Mouse (Mus musculus) midbrain, embryonic 10.5 days (tissue): Measurements from ENCODE around the gene Adgrg5. TPM values are rescaled to one million over a fixed set of nuclear protein-coding genes. Genes with fewer than 3 reads are reported as not detected.

ENCODE experiments used
- DNase-seq: peaks from one replicate; pipeline ENCODE4 v3.0.0-alpha.2; 2017; ENCODE audit warnings: low spot score
- H3K27ac ChIP-seq: fragments of 300-500 bp; sonication (generic); replicated peaks from 2 replicates; pipeline ENCODE4 v1.5.1; 2016; ENCODE audit warnings: mild to moderate bottlenecking
- H3K27me3 ChIP-seq: fragments of 300-500 bp; sonication (generic); 2 replicates; pipeline ENCODE4 v1.6.1; 2016; ENCODE audit warnings: low read depth, mild to moderate bottlenecking; ENCODE audit not compliant: poor library complexity, severe bottlenecking
- H3K36me3 ChIP-seq: fragments of 300-500 bp; sonication (generic); 2 replicates; pipeline ENCODE4 v1.6.1; 2016; ENCODE audit warnings: mild to moderate bottlenecking, moderate library complexity
- H3K4me1 ChIP-seq: fragments of 300-500 bp; sonication (generic); 2 replicates; pipeline ENCODE4 v1.6.1; 2016
- H3K4me3 ChIP-seq: fragments of 300-500 bp; sonication (generic); 2 replicates; pipeline ENCODE4 v1.5.1; 2016; ENCODE audit warnings: mild to moderate bottlenecking, moderate library complexity
- H3K9me3 ChIP-seq: fragments of 300-500 bp; sonication (generic); replicated peaks from 2 replicates; pipeline ENCODE4 v1.6.1; 2016; ENCODE audit warnings: mild to moderate bottlenecking
- WGBS: fragments of 180-500 bp; shearing (Covaris S2); methylation state at CpG from one replicate; pipeline ENCODE4 v1.1.7; 2016; 5-methylcytosine and 5-hydroxymethylcytosine counted together
- polyA plus RNA-seq: library from polyadenylated mRNA; unstranded; fragments of >200 nt; fragmentation: Nextera tagmentation; extraction: Ambion mirVana; gene quantifications from 2 replicates; pipeline ENCODE4 v1.2.1, GENCODE M21; 2016

Adgrg5 gene
- polyA plus RNA-seq = 0.36 and 0.74 TPM in 2 replicates

DNA sequence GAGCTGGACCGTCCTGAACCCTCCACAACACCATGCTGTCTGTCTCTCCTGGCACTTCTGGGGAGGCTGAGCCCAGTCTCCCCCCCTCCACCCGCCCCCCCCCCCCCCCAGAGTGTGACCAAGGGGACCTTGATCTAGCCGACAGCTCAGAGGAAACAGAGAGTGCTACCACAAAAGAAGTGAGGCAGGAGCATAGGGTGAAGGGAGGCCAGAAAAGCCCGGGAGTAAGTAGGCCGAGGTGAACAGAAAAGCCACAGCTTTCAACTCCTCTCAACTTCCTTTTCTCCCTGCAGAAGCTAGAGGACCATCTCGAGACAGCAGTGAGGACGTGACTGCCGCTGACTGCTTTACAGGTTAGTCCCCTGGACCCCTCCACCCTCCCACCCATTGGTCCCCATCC, at the start of gene Adgrg5:
Adgrg5 (plus strand) TSS at position 290 of the 400 bp plus-strand sequence.
- Histone ChIP-seq H3K27ac (peak within 1 kb of the TSS; percentile 42; the same call in 1 of the 2 replicates), H3K4me3 (no peak within 1 kb of the TSS), H3K27me3 (peaks cover 17% of the 10 kb centered on the region), H3K36me3 (no peaks in the 10 kb centered on the region), H3K9me3 (no peaks in the 10 kb centered on the region), H3K4me1 (peaks cover 18% of the 10 kb centered on the region)
- DNase-seq = no peak
- 47% methylated on average over 8 of the region's 8 CpGs for WGBS

GRCm38 (mm10) chr8:94874358-94874757, 49.1 kb upstream of the Adgrg5 start:
- H3K27me3 ChIP-seq = peaks cover 77% of the 10 kb centered on the region

DNA sequence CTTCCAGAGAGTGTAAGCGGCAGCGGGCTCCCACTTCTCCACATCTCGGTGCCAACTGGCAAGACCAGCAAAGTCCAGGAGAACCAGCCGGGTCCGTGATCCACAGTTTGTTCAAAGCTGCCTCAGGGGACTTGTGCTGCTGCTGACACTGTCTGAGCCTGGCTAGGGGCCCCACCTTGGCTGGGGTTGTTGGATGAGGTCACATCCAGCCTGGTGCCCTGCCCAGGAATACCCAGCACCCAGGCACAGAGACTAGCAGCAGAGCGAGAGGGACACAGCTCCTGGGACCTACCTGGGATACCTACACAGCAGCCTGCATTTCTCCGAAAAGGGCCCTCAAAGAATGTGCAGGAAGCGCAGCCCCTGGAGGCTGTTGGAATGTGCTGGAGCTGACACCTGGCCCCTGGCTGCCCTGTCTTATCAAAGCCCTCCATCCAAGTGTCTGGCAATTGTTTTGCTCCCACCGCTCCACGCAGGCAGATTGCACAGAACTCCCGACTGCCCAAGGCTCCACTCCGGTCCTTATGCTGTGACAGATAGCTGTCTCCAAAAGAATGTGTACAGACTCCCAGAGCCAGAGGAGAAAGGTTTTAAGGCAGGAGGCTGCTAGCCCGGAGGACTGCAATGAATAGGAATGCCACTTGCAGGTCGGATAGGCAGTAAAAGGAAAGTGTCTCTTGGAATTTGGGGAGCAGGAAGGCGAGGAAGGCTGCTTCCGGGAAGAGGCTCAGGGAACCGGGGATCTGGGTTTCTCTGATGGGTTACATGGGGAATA, 48.2 kb upstream of the Adgrg5 start:
- Histone ChIP-seq H3K9me3 (no peaks in the 10 kb centered on the region), H3K27ac (peak overlapping the region; percentile 69; the same call in 1 of the 2 replicates), H3K27me3 (peaks cover 68% of the 10 kb centered on the region), H3K36me3 (no peaks in the 10 kb centered on the region), H3K4me1 (peaks cover 52% of the 10 kb centered on the region), H3K4me3 (peak overlapping the region; percentile 69)
- DNase-seq = no peak
- WGBS = 20% methylated on average over 17 of the region's 17 CpGs

More at GRCm38 (mm10) chr8:94874358-94874757, 49.1 kb upstream of the Adgrg5 start:
- H3K36me3 ChIP-seq = no peaks in the 10 kb centered on the region
- H3K4me3 ChIP-seq = 0 out of 2 replicates have a peak overlapping the region, but pooled peaks have one; percentile 0
- WGBS = 16% methylated on average over 6 of the region's 6 CpGs
- peak; percentile 68 for DNase-seq
- peaks cover 61% of the 10 kb centered on the region for H3K4me1 ChIP-seq
- H3K27ac ChIP-seq = no peak overlapping the region
- H3K9me3 ChIP-seq = no peaks in the 10 kb centered on the region

GRCm38 (mm10) chr8:94875871-94876150, 47.7 kb upstream of the Adgrg5 start:
- peaks cover 46% of the 10 kb centered on the region for H3K4me1 ChIP-seq
- H3K4me3 ChIP-seq = peak overlapping the region; percentile 69
- peaks cover 63% of the 10 kb centered on the region for H3K27me3 ChIP-seq
- no peaks in the 10 kb centered on the region for H3K9me3 ChIP-seq
- DNase-seq = no peak
- under 1% methylated on average over 20 of the region's 20 CpGs for WGBS
- no peaks in the 10 kb centered on the region for H3K36me3 ChIP-seq
- H3K27ac ChIP-seq = peak overlapping the region; percentile 69; the same call in 1 of the 2 replicates

- 1% methylated on average over 37 of the region's 37 CpGs for WGBS
- DNase-seq = peak; percentile 90
- Histone ChIP-seq H3K9me3 (no peaks in the 10 kb centered on the region), H3K4me1 (peaks cover 42% of the 10 kb centered on the region), H3K36me3 (no peaks in the 10 kb centered on the region), H3K4me3 (peak within 1 kb of the TSS; percentile 69), H3K27me3 (peaks cover 60% of the 10 kb centered on the region), H3K27ac (peak within 1 kb of the TSS; percentile 69; the same call in 1 of the 2 replicates)
Observed at GRCm38 (mm10) chr8:94876197-94876730, 47.2 kb upstream of the Adgrg5 start, which contains the start of gene Dok4. Dok4 (minus strand) TSS chr8:94876330.

DNA sequence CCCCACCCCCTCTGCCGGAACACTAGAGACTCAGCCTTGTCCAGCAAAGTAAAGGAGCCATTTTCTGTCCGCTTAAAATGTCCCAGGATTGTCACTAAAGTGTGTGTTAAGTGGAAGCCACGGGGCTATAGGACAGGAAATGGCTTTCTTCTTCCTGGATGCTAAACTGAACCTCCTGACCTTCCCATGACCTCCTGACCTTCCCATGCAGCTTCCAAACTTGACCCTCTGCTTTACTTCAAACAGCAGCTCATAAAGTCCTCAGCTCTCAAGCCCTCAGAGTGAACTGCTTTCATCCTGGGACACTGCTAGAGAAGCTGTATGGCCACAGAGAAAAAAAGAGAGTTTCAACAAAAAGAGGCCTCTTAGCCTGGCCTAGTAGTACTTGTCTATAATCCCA, 46.7 kb upstream of the Adgrg5 start:
- H3K36me3 ChIP-seq = no peaks in the 10 kb centered on the region
- H3K27ac ChIP-seq = no peak overlapping the region
- peaks cover 55% of the 10 kb centered on the region for H3K27me3 ChIP-seq
- no peak for DNase-seq
- WGBS = 47% methylated on average over 3 of the region's 3 CpGs
- 0 out of 2 replicates have a peak overlapping the region, but pooled peaks have one; percentile 69 for H3K4me3 ChIP-seq
- peaks cover 36% of the 10 kb centered on the region for H3K4me1 ChIP-seq
- no peaks in the 10 kb centered on the region for H3K9me3 ChIP-seq

DNA sequence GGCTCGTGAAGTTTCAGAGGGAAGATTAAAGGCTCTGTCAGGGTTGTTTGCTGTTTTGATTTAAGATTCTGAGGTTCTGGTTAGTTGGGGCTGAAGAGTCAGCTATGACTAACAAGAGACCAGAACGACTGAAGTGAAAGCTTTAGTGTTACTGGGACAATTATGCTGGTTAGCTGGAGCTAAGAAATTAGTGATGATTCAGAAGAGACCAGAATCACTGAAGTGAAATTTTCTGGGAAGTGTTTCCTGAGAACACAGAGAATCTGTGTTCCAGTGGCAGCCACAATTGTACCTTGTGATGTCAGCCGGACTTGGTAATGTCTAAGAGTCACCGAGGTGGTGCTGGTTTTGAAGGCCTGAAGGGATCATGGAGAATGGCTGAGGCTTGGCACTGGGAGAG, 42.8 kb upstream of the Adgrg5 start:
- no peak overlapping the region for H3K4me3 ChIP-seq
- WGBS = 82% methylated on average over 4 of the region's 4 CpGs
- H3K27ac ChIP-seq = no peak overlapping the region
- H3K36me3 ChIP-seq = no peaks in the 10 kb centered on the region
- DNase-seq = no peak
- peaks cover 11% of the 10 kb centered on the region for H3K4me1 ChIP-seq
- H3K9me3 ChIP-seq = no peaks in the 10 kb centered on the region
- H3K27me3 ChIP-seq = peaks cover 19% of the 10 kb centered on the region

GRCm38 (mm10) chr8:94888383-94889036, 35.0 kb upstream of the Adgrg5 start:
- H3K36me3 ChIP-seq = no peaks in the 10 kb centered on the region
- H3K4me1 ChIP-seq = no peaks in the 10 kb centered on the region
- WGBS = 44% methylated on average over 14 of the region's 14 CpGs
- H3K27me3 ChIP-seq = no peaks in the 10 kb centered on the region; the same call in 1 of the 2 replicates
- H3K4me3 ChIP-seq = no peak overlapping the region
- H3K9me3 ChIP-seq = no peaks in the 10 kb centered on the region
- H3K27ac ChIP-seq = no peak overlapping the region
- DNase-seq = no peak

DNA sequence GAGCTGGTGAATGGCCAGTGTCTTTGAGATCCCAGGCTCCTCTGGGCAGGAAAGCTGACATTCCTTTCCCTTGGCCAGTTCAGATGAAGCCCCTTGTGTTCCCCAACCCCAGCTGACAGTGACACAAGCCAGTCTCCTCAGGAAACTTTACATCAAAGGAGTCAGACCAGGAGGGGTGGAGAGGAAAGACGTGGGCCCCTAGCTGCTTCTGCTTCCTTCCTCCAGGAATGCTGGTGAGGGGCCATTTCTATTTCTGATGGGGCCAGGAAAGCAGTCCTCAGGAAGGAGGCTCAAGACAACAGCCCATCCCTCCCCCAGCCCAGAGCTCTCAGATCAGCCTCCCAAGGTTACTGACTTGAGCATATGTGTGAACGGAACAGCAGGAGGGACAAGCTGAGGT, 30.6 kb upstream of the Adgrg5 start:
- Histone ChIP-seq H3K27me3 (no peaks in the 10 kb centered on the region; the same call in 1 of the 2 replicates), H3K4me3 (no peak overlapping the region), H3K4me1 (no peaks in the 10 kb centered on the region), H3K27ac (no peak overlapping the region; the same call in 1 of the 2 replicates), H3K9me3 (no peaks in the 10 kb centered on the region), H3K36me3 (no peaks in the 10 kb centered on the region)
- no peak for DNase-seq
- WGBS = 48% methylated on average over 2 of the region's 2 CpGs

- 12% methylated on average over 11 of the region's 11 CpGs for WGBS
- Histone ChIP-seq H3K9me3 (no peaks in the 10 kb centered on the region), H3K27ac (0 out of 2 replicates have a peak overlapping the region, but pooled peaks have one; percentile 23), H3K4me3 (0 out of 2 replicates have a peak overlapping the region, but pooled peaks have one; percentile 9), H3K36me3 (peaks cover 10% of the 10 kb centered on the region; the same call in 1 of the 2 replicates), H3K4me1 (peaks cover 32% of the 10 kb centered on the region), H3K27me3 (peaks cover 19% of the 10 kb centered on the region; the same call in 1 of the 2 replicates)
- no peak for DNase-seq
Observed at GRCm38 (mm10) chr8:94899262-94899661, 24.2 kb upstream of the Adgrg5 start.

GRCm38 (mm10) chr8:94900617-94901016, 22.9 kb upstream of the Adgrg5 start:
- H3K27ac ChIP-seq = peak overlapping the region; percentile 71
- 18% methylated on average over 6 of the region's 6 CpGs for WGBS

GRCm38 (mm10) chr8:94901031-94901430, 22.5 kb upstream of the Adgrg5 start:
- Histone ChIP-seq H3K9me3 (no peaks in the 10 kb centered on the region), H3K36me3 (peaks cover 25% of the 10 kb centered on the region), H3K4me3 (no peak overlapping the region; the same call in 1 of the 2 replicates), H3K4me1 (peaks cover 32% of the 10 kb centered on the region), H3K27ac (peak overlapping the region; percentile 71), H3K27me3 (peaks cover 19% of the 10 kb centered on the region; the same call in 1 of the 2 replicates)
- WGBS = 19% methylated on average over 5 of the region's 5 CpGs
- no peak for DNase-seq

More at GRCm38 (mm10) chr8:94900617-94901016, 22.9 kb upstream of the Adgrg5 start:
- peaks cover 23% of the 10 kb centered on the region for H3K36me3 ChIP-seq
- peaks cover 32% of the 10 kb centered on the region for H3K4me1 ChIP-seq
- no peak for DNase-seq
- no peak overlapping the region for H3K4me3 ChIP-seq
- peaks cover 19% of the 10 kb centered on the region; the same call in 1 of the 2 replicates for H3K27me3 ChIP-seq
- H3K9me3 ChIP-seq = no peaks in the 10 kb centered on the region
